Mouse (Mus musculus): Measurements from ENCODE around the gene Foxk1. TPM values are rescaled to one million over a fixed set of nuclear protein-coding genes. Genes with fewer than 3 reads are reported as not detected.
A peak's percentile ranks its signal among the peaks of the same experiment; 100 is the strongest.

The Foxk1 gene
- polyA plus RNA-seq, 1 experiment from 2014 or later = 5.6 TPM

DNA sequence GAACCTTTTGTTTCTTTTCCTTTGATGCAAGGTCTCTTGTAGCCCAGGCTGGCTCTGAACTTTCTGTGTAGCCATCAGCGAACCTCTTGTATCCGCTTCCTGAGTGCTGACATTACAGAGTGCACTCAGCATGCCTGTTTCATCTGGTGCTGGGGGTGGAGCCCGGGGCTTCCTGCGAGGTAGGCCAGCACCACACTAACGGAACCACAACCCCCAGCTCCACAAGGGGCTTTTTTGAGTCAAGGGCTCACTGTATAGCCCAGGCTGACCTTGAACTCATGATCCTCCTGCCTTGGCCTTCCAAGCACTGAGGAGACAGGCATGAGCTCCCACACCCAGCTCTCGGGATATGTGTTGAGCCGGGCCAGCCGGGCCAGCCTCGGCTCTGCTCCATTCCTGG is 49.5 kb downstream of the Foxk1 start:
- DNase-seq (ENCODE audit: low spot score) (no peak), ATAC-seq (replicated peaks; ENCODE audit: low FRiP score, low TSS enrichment, low read depth) (no peak)

DNA sequence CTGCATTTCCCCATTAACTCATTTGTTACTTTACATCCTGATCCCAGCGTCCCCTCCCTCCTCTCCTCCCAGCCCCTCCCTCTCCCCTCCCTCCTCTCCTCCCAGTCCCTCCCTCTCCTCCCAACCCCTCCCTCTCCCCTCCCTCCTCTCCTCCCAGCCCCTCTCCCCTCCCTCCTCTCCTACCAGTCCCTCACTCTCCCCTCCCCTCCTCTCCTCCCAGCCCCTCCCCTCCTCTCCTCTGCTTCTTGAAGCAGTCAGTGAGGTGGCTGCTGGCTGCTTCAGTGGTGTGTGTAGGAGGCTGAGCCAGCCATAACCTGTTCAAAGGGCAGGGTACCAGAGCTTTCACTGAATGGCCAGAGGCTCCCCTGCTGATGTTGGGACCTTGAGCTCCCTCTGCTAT is 50.5 kb downstream of the Foxk1 start:
- Histone ChIP-seq H3K27me3 (replicated peaks; ENCODE audit: control insufficient read depth, insufficient read depth, low read length) (no peaks in the 10 kb centered on the region), H3K4me3 (ENCODE audit: low read depth, low read length) (no peak overlapping the region), H3K4me2 (ENCODE audit: low read length) (no peak overlapping the region), H3K4me1 (replicated peaks; ENCODE audit: control insufficient read depth, insufficient read depth, low read length) (peaks cover 4% of the 10 kb centered on the region), H3K36me3 (ENCODE audit: control insufficient read depth, insufficient read depth, low read length) (peaks cover 66% of the 10 kb centered on the region), H3K9me3 (ENCODE audit: control insufficient read depth, low read length) (no peaks in the 10 kb centered on the region), H3K9ac (ENCODE audit: low read length) (no peak overlapping the region), H3K27ac (ENCODE audit: low read depth) (no peak overlapping the region)
- WGBS = 43% methylated on average over 1 of the region's 1 CpGs
- ATAC-seq (replicated peaks; ENCODE audit: low FRiP score, low TSS enrichment, low read depth) (no peak), DNase-seq (ENCODE audit: low spot score) (no peak)

More for the DNA sequence above, 49.5 kb downstream of the Foxk1 start:
- H3K27me3 ChIP-seq (replicated peaks; ENCODE audit: control insufficient read depth, insufficient read depth, low read length) = no peaks in the 10 kb centered on the region
- peaks cover 5% of the 10 kb centered on the region for H3K4me1 ChIP-seq (replicated peaks; ENCODE audit: control insufficient read depth, insufficient read depth, low read length)
- H3K36me3 ChIP-seq (ENCODE audit: control insufficient read depth, insufficient read depth, low read length) = peaks cover 60% of the 10 kb centered on the region
- no peak overlapping the region for H3K27ac ChIP-seq (ENCODE audit: low read depth)
- no peak overlapping the region for H3K4me2 ChIP-seq (ENCODE audit: low read length)
- no peak overlapping the region for H3K9ac ChIP-seq (ENCODE audit: low read length)
- WGBS = 92% methylated on average over 9 of the region's 9 CpGs
- no peak overlapping the region for H3K4me3 ChIP-seq (ENCODE audit: low read depth, low read length)
- H3K9me3 ChIP-seq (ENCODE audit: control insufficient read depth, low read length) = no peaks in the 10 kb centered on the region

DNA sequence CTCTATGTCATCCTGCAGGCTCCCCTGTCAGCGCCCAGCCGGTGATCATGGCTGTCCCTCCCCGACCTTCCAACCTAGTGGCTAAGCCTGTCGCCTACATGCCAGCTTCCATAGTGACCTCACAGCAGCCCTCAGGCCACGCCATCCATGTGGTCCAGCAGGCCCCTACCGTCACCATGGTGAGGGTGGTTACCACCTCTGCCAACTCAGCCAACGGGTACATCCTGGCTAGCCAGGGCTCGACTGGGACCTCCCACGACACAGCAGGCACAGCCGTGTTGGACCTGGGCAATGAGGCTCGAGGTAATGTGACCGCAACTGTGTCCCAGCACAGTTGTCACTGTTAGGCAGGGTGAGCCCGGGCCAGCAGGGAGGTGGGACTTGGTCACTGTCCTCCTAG is 52.4 kb downstream of the Foxk1 start:
- WGBS = 95% methylated on average over 13 of the region's 13 CpGs
- Histone ChIP-seq H3K27ac (ENCODE audit: low read depth) (no peak overlapping the region), H3K9me3 (ENCODE audit: control insufficient read depth, low read length) (no peaks in the 10 kb centered on the region), H3K4me3 (ENCODE audit: low read depth, low read length) (no peak overlapping the region), H3K4me1 (replicated peaks; ENCODE audit: control insufficient read depth, insufficient read depth, low read length) (no peaks in the 10 kb centered on the region; the same call in 1 of the 2 replicates), H3K27me3 (replicated peaks; ENCODE audit: control insufficient read depth, insufficient read depth, low read length) (no peaks in the 10 kb centered on the region), H3K36me3 (ENCODE audit: control insufficient read depth, insufficient read depth, low read length) (peaks cover 86% of the 10 kb centered on the region), H3K9ac (ENCODE audit: low read length) (no peak overlapping the region), H3K4me2 (ENCODE audit: low read length) (no peak overlapping the region)
- DNase-seq (ENCODE audit: low spot score) (no peak), ATAC-seq (replicated peaks; ENCODE audit: low FRiP score, low TSS enrichment, low read depth) (no peak)

DNA sequence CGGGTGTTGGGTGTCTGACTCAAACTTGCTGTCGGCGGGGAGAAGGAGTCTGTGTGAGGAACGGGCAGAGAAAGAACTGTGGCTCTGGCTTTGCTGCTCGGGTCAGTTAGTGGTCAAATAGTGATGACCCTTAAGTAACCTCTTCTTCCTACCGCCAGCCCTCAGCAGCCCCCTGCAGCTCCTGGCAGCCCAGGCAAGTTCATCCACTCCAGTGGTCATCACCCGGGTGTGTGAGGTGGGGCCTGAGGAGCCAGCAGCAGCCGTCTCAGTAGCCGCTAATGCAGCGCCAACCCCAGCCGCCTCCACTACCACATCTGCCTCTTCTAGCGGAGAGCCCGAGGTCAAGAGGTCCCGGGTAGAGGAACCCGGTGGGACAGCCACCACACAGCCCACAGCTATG is 55.0 kb downstream of the Foxk1 start:
- Histone ChIP-seq H3K9ac (ENCODE audit: low read length) (no peak overlapping the region), H3K9me3 (ENCODE audit: control insufficient read depth, low read length) (no peaks in the 10 kb centered on the region), H3K4me3 (ENCODE audit: low read depth, low read length) (no peak overlapping the region), H3K27me3 (replicated peaks; ENCODE audit: control insufficient read depth, insufficient read depth, low read length) (no peaks in the 10 kb centered on the region), H3K4me2 (ENCODE audit: low read length) (no peak overlapping the region), H3K4me1 (replicated peaks; ENCODE audit: control insufficient read depth, insufficient read depth, low read length) (no peaks in the 10 kb centered on the region; the same call in 1 of the 2 replicates), H3K36me3 (ENCODE audit: control insufficient read depth, insufficient read depth, low read length) (peaks cover 66% of the 10 kb centered on the region), H3K27ac (ENCODE audit: low read depth) (no peak overlapping the region)
- WGBS = 71% methylated on average over 15 of the region's 15 CpGs
- DNase-seq (ENCODE audit: low spot score) (no peak), ATAC-seq (replicated peaks; ENCODE audit: low FRiP score, low TSS enrichment, low read depth) (no peak)

DNA sequence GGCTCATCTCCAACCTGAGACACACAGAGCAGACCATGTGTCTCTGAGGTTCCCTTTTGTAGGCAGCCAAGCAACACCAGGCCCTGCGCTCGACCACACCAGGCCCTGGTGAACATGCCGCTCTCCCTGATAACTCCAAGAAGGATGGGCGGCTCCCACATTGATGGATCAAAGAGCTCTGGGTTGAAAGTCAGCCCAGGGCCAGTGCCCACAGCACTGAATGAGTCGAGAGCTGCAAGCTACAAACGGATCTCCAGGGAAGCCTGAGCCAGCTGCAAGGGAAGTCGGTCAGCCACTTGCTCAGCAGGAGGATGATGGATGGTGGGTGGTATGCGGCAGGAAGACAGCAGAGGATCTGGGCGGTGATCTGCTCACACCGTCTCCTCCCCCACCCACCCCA is 56.0 kb downstream of the Foxk1 start:
- Histone ChIP-seq H3K4me2 (ENCODE audit: low read length) (no peak overlapping the region), H3K4me1 (replicated peaks; ENCODE audit: control insufficient read depth, insufficient read depth, low read length) (no peaks in the 10 kb centered on the region; the same call in 1 of the 2 replicates), H3K9ac (ENCODE audit: low read length) (peak overlapping the region; percentile 10; the same call in 1 of the 2 replicates), H3K9me3 (ENCODE audit: control insufficient read depth, low read length) (no peaks in the 10 kb centered on the region), H3K27me3 (replicated peaks; ENCODE audit: control insufficient read depth, insufficient read depth, low read length) (no peaks in the 10 kb centered on the region), H3K36me3 (ENCODE audit: control insufficient read depth, insufficient read depth, low read length) (peaks cover 62% of the 10 kb centered on the region), H3K4me3 (ENCODE audit: low read depth, low read length) (no peak overlapping the region), H3K27ac (ENCODE audit: low read depth) (peak overlapping the region; percentile 38; the same call in 1 of the 2 replicates)
- no peak for ATAC-seq (replicated peaks; ENCODE audit: low FRiP score, low TSS enrichment, low read depth)
- DNase-seq (ENCODE audit: low spot score) = no peak
- WGBS = 32% methylated on average over 10 of the region's 10 CpGs

DNA sequence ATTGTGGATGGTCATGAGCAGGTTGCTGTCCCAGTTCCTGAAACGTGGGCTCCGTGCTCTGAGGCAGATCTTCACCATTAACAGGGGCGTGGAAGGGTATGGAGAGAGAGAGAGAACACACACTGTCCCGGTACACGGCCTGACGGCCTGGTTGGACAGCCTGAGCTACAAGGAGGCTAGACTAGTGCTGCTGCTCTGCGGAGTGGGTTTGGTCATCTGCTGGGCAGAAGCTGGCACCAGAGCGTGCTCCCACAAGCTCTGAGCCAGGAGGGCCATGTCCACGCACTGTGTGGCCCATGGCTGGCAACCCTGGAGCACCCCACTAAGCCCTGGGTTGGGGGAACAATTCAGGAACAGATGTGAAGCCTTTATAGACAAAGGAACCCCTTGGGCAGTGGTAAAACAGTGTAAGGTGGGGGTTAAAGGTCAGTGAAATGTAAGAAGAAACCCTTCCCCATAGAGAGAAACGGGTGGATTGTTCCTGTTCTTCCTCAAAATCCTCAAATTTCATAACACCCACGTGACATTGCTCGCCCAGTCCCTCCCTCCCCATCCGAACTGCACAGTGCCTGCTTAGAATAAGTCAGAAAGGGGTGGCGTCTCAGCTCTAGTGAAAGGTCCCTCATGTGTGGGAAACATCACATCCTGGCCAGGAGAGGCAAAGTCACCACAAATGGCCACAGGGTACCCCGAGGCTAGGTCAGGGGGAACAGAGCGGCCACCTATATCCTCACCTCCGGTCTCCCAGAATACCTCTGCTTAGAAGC is 57.7 kb downstream of the Foxk1 start:
- no peak for DNase-seq (ENCODE audit: low spot score)
- no peak overlapping the region for H3K9ac ChIP-seq (ENCODE audit: low read length)
- H3K27me3 ChIP-seq (replicated peaks; ENCODE audit: control insufficient read depth, insufficient read depth, low read length) = no peaks in the 10 kb centered on the region
- H3K36me3 ChIP-seq (ENCODE audit: control insufficient read depth, insufficient read depth, low read length) = peaks cover 46% of the 10 kb centered on the region
- no peak overlapping the region for H3K27ac ChIP-seq (ENCODE audit: low read depth)
- H3K4me2 ChIP-seq (ENCODE audit: low read length) = no peak overlapping the region
- H3K4me3 ChIP-seq (ENCODE audit: low read depth, low read length) = no peak overlapping the region
- H3K9me3 ChIP-seq (ENCODE audit: control insufficient read depth, low read length) = no peaks in the 10 kb centered on the region
- 80% methylated on average over 17 of the region's 17 CpGs for WGBS
- no peak for ATAC-seq (replicated peaks; ENCODE audit: low FRiP score, low TSS enrichment, low read depth)
- H3K4me1 ChIP-seq (replicated peaks; ENCODE audit: control insufficient read depth, insufficient read depth, low read length) = no peaks in the 10 kb centered on the region; the same call in 1 of the 2 replicates

DNA sequence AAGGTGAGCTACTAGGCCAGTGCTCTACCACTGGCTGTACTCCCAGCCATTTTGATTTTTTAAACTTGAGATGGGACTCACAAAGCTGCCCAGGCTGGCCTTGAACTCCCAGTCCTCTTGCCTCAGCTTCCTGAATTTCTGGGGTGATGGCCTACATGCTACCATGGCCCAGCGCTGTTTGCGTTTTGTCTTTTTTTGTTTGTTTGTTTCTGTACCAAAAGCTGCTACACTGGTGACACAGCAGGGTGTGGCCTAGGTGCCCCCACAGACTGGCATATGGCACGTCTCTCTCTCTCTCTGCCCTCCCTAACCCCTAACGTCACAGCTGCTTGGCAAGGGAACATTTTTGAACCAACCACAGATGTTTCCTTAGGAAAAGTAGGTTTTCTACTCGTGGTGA is 58.5 kb downstream of the Foxk1 start:
- Histone ChIP-seq H3K27ac (ENCODE audit: low read depth) (no peak overlapping the region), H3K27me3 (replicated peaks; ENCODE audit: control insufficient read depth, insufficient read depth, low read length) (no peaks in the 10 kb centered on the region), H3K9ac (ENCODE audit: low read length) (no peak overlapping the region), H3K4me3 (ENCODE audit: low read depth, low read length) (no peak overlapping the region), H3K4me2 (ENCODE audit: low read length) (no peak overlapping the region), H3K36me3 (ENCODE audit: control insufficient read depth, insufficient read depth, low read length) (peaks cover 37% of the 10 kb centered on the region), H3K9me3 (ENCODE audit: control insufficient read depth, low read length) (no peaks in the 10 kb centered on the region), H3K4me1 (replicated peaks; ENCODE audit: control insufficient read depth, insufficient read depth, low read length) (peaks cover 5% of the 10 kb centered on the region)
- WGBS = 82% methylated on average over 5 of the region's 5 CpGs
- DNase-seq (ENCODE audit: low spot score) (no peak), ATAC-seq (replicated peaks; ENCODE audit: low FRiP score, low TSS enrichment, low read depth) (no peak)

DNA sequence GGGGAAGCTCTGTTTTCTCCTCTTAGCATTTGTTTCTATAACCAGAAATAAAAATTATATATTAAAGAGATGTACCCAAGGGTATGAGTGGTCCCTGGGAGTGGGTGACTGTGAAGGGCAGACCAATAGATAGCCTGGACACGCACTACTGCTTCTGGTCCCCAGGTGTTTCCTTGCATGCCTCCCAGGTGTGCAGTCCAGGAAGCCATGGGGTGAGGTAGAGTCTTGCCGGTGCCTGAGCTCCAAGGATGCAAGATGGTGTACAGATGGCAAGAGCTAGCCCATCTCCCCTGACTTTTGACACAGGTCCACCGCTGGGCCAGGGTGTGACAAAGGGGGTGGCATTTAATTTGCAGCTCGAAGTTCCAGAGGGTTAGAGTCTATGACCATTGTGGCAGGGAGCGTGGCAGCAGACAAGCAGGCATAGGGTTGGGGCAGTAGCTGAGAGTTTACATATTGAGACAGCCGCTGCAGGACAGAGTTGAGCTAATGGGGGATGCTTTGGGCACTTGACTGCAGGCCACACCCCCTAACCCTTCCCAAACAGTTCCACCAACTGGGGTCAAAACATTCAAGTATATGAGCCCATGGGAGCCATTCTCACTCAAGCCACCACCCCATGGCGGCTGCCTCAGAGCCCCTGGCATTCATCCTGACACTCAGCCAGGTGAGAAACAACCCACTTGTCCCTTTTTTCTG is 60.8 kb downstream of the Foxk1 start:
- WGBS = 97% methylated on average over 7 of the region's 7 CpGs
- ATAC-seq (replicated peaks; ENCODE audit: low FRiP score, low TSS enrichment, low read depth) (no peak), DNase-seq (ENCODE audit: low spot score) (no peak)
- H3K4me1 ChIP-seq (replicated peaks; ENCODE audit: control insufficient read depth, insufficient read depth, low read length) = peaks cover 6% of the 10 kb centered on the region
- no peak overlapping the region for H3K27ac ChIP-seq (ENCODE audit: low read depth)
- peaks cover 20% of the 10 kb centered on the region for H3K36me3 ChIP-seq (ENCODE audit: control insufficient read depth, insufficient read depth, low read length)
- H3K27me3 ChIP-seq (replicated peaks; ENCODE audit: control insufficient read depth, insufficient read depth, low read length) = no peaks in the 10 kb centered on the region
- no peak overlapping the region for H3K4me2 ChIP-seq (ENCODE audit: low read length)
- H3K9ac ChIP-seq (ENCODE audit: low read length) = no peak overlapping the region
- H3K4me3 ChIP-seq (ENCODE audit: low read depth, low read length) = no peak overlapping the region
- no peaks in the 10 kb centered on the region for H3K9me3 ChIP-seq (ENCODE audit: control insufficient read depth, low read length)

DNA sequence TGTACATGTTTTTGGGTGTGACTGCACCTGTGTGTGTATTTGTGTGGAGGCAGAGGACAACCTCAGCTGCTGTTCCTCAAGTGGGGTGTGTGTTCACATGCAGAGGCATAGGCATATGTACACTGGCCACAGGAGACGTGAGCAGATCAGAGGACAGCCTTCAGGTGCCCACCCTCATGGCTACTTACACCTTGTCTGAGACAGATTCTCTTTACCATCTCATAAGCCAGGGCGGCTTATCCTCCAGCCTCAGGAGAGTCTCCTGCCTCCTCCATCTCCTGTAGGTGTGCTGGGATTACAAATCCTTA is 61.3 kb downstream of the Foxk1 start:
- Histone ChIP-seq H3K4me1 (replicated peaks; ENCODE audit: control insufficient read depth, insufficient read depth, low read length) (peaks cover 6% of the 10 kb centered on the region), H3K4me3 (ENCODE audit: low read depth, low read length) (no peak overlapping the region), H3K27me3 (replicated peaks; ENCODE audit: control insufficient read depth, insufficient read depth, low read length) (no peaks in the 10 kb centered on the region), H3K9me3 (ENCODE audit: control insufficient read depth, low read length) (no peaks in the 10 kb centered on the region), H3K4me2 (ENCODE audit: low read length) (no peak overlapping the region), H3K27ac (ENCODE audit: low read depth) (no peak overlapping the region), H3K36me3 (ENCODE audit: control insufficient read depth, insufficient read depth, low read length) (peaks cover 16% of the 10 kb centered on the region), H3K9ac (ENCODE audit: low read length) (no peak overlapping the region)
- no peak for ATAC-seq (replicated peaks; ENCODE audit: low FRiP score, low TSS enrichment, low read depth)
- DNase-seq (ENCODE audit: low spot score) = no peak
- WGBS = 98% methylated on average over 2 of the region's 2 CpGs
